Mouse (Mus musculus) kidney, postnatal 4 days (tissue): Measurements from ENCODE around the gene Cabin1.
"Not testable (repeated sequence)": the region's sequence is repeated elsewhere in the genome, so short reads cannot be mapped to it uniquely, and the experiment has no call there.

Source experiments
- DNase-seq, 2 experiments: peaks; one replicate each; pipeline ENCODE4 v3.0.0; 2021; ENCODE audit warnings: mixed read lengths in 2 of 2

The Cabin1 gene

GRCm38 (mm10) chr10:75763682-75764518 lies at the start of gene Cabin1:
Gene Cabin1 (minus strand): TSS chr10:75764341.
- peak; percentile 97 to 98 for DNase-seq

- no peak for DNase-seq
Observed at GRCm38 (mm10) chr10:75804217-75804616, 40.1 kb upstream of the Cabin1 start.

GRCm38 (mm10) chr10:75798176-75798696 lies 34.1 kb upstream of the Cabin1 start, which contains the start of gene Gstt1:
Gene Gstt1 (minus strand): TSS chr10:75798584.
- peak; percentile 72 to 77 for DNase-seq

DNA sequence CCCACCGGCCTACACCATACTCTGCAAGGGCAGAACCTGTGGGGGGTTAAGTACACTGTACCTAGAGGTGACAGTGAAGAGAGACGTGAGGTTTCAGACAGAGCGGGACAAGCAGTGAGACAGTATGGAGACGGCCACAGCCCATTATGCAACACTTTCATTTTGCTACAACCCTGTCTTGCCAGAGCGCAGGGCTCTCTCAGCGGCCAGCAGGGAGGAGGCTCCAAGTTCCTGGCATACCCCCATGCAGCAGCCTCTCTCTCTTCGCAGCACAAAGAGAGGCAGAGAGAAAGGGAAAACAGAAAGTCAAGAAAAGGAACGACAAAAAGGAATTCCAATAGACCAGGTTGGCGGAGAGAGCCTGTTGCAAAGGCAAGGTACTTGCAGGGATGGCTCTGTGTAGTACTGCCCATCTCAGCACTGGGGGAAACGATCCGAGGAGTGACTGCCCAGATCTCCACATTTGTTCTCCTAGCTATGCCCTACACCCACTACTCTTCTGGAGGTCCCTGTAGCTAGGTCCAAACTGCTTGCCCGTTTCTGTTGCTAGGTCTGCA lies 33.6 kb upstream of the Cabin1 start:
- peak; percentile 42 to 65 for DNase-seq

- DNase-seq = peak in 1 of 2 experiments; percentile 16
Observed at GRCm38 (mm10) chr10:75796731-75797516, 32.8 kb upstream of the Cabin1 start.

GRCm38 (mm10) chr10:75794880-75795279 lies 30.7 kb upstream of the Cabin1 start:
- peak; percentile 43 to 69 for DNase-seq

GRCm38 (mm10) chr10:75790773-75791172 lies 26.6 kb upstream of the Cabin1 start:
- peak in 1 of 2 experiments; percentile 20 for DNase-seq

- peak in 1 of 2 experiments; percentile 43 for DNase-seq
Observed at GRCm38 (mm10) chr10:75789841-75790240, 25.7 kb upstream of the Cabin1 start.

GRCm38 (mm10) chr10:75789081-75789735 lies 25.1 kb upstream of the Cabin1 start:
- DNase-seq = no peak

DNA sequence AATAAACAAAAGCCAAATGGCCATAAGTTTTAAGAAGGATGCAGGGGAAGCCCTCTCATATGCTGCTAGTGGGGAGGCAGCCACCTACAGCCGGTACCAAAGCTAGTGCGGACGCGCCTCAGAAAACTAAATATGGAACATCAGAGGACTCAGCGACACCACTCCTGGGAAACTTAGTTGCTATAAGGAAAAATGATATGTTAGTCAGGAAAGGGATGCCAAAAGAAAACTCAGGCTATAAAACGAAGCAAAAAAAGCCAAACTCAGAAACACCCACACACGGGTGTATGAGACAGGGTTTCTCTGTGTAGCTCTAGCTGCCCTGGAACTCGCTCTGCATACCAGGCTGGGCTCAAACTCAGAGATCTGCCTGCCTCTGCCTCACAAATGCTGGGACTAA lies 24.1 kb upstream of the Cabin1 start:
- DNase-seq = no peak

GRCm38 (mm10) chr10:75785442-75785841 lies 21.3 kb upstream of the Cabin1 start:
- DNase-seq = no peak

- peak; percentile 72 to 82 for DNase-seq
Observed at GRCm38 (mm10) chr10:75780769-75781578, 16.8 kb upstream of the Cabin1 start, which contains the start of the genes Gm20441 and Gstt3. Gene Gm20441 (minus strand): TSS chr10:75780954. Gene Gstt3 (minus strand): TSS chr10:75781414.

GRCm38 (mm10) chr10:75779206-75780174 lies 15.3 kb upstream of the Cabin1 start:
- peak; percentile 54 to 72 for DNase-seq

DNA sequence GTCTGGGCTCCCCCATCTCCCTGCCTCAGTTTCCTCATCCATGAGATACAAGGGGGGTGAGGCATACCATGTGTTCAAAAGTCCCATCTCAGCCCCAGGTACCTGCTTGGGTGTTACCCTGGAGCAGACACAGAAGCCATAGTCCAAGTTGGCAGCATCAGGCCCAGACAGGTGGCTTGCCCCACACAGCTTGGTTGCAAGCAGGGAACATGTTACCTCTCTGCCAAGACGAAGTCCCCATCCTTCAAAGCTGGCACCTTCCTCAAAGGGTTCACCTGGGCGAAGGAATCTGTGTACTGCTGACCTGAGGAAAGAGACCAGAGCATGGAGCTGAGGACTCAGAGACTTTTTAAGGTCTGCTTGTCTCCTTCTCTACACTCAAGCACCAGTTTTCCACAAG lies 13.7 kb upstream of the Cabin1 start:
- DNase-seq = no peak

DNA sequence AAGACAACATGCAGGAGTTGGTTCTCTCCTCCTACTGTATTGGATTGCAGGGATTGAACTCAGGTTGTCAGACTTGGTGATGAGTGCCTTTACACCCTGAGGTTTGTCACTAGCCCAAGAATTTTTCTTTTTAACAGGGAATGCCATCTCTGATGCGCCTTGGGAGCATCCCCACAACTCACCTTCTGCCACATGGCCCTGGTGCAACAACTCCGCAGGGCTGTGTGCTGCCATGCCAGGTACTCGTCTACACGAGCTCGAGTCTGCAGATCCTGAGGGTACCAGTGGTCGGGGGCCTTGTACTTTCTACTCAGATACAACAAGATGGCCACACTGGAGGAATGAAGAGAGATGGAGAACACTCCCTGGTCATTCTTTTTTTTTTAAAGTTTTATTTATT lies 12.4 kb upstream of the Cabin1 start:
- no peak for DNase-seq

DNA sequence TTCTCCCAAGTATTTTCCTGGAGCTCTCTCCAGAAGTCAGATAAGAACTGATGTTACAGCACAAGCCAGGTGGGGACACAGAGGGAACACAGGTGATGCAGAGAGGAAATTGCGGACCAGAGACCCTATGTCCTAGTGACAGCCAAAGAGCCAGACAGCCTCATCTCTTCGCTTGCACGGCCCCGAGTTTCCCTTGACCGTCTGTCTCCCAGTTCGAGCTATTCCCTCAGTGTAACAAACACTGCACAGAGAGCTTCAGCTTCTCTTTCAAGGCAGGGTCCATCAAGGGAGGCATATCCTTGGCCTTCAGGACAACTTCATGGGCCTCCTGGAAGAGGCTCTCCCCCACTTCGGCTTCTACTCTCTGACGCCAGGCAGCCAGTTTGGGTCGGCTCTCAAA lies 10.4 kb upstream of the Cabin1 start:
- DNase-seq = no peak

GRCm38 (mm10) chr10:75774102-75774501 lies 10.0 kb upstream of the Cabin1 start:
- no peak for DNase-seq

DNA sequence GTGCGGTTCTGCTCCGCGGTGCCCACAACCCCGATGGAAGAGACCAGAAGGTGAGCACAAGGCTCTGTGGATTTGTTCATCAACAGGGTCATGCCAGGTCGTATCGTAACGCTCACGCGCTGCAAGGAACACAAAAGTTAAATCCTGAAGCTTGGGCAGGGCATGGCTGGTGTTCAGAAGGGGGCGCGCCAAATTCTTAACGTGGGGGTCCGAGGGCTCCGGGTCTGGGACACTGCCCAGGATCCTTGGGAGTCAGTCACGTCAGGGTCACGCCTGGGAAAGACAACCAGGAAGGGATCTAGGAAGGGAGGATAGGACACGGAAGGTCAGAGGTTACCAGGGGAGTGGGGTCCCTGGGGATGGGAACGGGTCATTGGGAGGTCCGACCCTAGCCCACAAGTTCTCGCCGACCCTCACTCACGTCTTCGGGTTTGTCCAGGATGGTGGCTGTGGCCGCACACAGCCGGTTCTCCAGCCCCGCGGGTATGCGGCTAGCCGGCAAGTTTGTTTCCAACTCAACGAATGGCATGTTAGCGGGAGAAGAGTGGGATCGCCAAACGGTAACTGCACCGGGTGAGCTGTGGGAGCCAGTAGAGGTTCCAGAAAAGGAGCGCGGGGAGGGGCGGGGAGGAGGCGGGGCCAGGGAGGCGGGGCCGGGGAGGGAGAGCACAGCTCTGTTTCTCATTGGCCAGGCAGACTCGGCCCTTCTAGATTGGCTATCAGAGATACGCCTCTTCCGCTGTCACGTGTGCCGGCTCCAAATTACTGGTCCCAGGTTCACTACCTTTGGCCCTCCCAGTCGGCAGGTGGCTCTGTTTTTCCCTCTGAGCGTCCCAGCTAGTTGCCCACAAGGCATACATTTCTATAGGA lies 8.9 kb upstream of the Cabin1 start, which contains the start of gene Ddt:
Gene Ddt, minus strand, starts transcription at position 620 of the 870 bp plus-strand sequence.
- peak; percentile 91 to 95 for DNase-seq

DNA sequence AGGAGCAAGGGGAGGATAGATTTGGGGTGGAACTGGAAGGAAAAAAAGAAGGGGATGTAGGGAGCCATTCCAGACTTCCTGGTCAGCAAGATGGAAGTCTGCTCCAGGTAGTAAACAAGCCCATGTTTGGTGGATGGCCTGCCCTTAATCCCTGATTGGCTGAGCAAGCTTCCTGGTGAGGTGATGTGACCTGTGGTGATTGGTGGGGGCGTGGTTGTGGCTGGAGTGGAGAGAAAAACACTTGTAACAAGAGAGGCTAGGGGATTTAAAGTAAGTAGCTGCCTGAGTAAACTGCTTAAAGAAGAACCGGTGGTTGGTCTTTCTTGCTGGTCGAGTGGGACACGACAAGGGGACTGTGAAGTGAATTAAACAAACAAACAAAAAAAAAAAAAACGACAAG lies 3.6 kb upstream of the Cabin1 start:
- not testable (repeated sequence) for DNase-seq
